Comparison of ENCODE assay signal across 9 mouse cellular contexts in genomic region chr16:23986871-23987270, GRCm38 (mm10). TPM values are rescaled to one million over a fixed set of nuclear protein-coding genes. Genes with fewer than 3 reads are reported as not detected.
DNase-seq lines count a peak whose midpoint lies in the region; ATAC-seq and TF ChIP-seq lines count a peak whose summit lies in the region.
"Had no signal": no experiment of that assay in that cellular context is flagged by ENCODE, and none has a peak within 500 bp of the region (broad histone marks: within the 10 kb centered on the region; RNA-seq: fewer than 3 reads in every experiment).

No protein-coding gene starts in this region.

- no peak for ATAC-seq in heart, embryonic 14.5 days (ENCODE audit: insufficient number of reproducible peaks, insufficient read depth, low FRiP score, low read depth)

- peaks cover 17% of the 10 kb centered on the region for H3K4me1 ChIP-seq in testis, adult 2 months (ENCODE audit: control insufficient read depth, insufficient read depth, low read length)
- peaks cover 9 to 38% of the 10 kb centered on the region in 2 experiments for H3K4me1 ChIP-seq in heart, embryonic 14.5 days (ENCODE audit: control insufficient read depth in 2 of 2, insufficient read depth in 2 of 2, low read length in 2 of 2)

- H3K27ac ChIP-seq in testis, adult 2 months (ENCODE audit: control insufficient read depth, insufficient read depth, low read depth, low read length): peak overlapping the region; percentile 73
- peak overlapping the region in 1 of 2 experiments; percentile 99; a peak in 1 of 4 replicates for H3K27ac ChIP-seq in heart, embryonic 14.5 days (replicated peaks in 1 of 2; ENCODE audit: control insufficient read depth in 1 of 2, insufficient read depth in 1 of 2, low read depth in 2 of 2, low read length in 2 of 2)

- H3K36me3 ChIP-seq in testis, adult 2 months (ENCODE audit: control insufficient read depth, insufficient read depth, low read length): no peaks in the 10 kb centered on the region
- H3K36me3 ChIP-seq in heart, embryonic 14.5 days (ENCODE audit: control insufficient read depth, insufficient read depth, low read length): no peaks in the 10 kb centered on the region
- H3K36me3 ChIP-seq in myocyte (ENCODE audit: control insufficient read depth, insufficient read depth): no peaks in the 10 kb centered on the region

- no peak for TF ChIP-seq CTCF in testis, adult 2 months (IDR thresholded peaks at IDR 0.05; ENCODE audit: control insufficient read depth, insufficient read depth, insufficient replicate concordance, low read depth, low read length)

- H3K4me2 ChIP-seq in heart, embryonic 14.5 days (ENCODE audit: low read length): peak overlapping the region; percentile 99
- peak overlapping the region; percentile 89 for H3K4me2 ChIP-seq in myocyte (ENCODE audit: low read depth)

- peak overlapping the region; percentile 95 for H3K9ac ChIP-seq in heart, embryonic 14.5 days (ENCODE audit: low read length)

- TF ChIP-seq POLR2A in testis, adult 2 months (IDR thresholded peaks at IDR 0.05; ENCODE audit: control insufficient read depth, low read depth, low read length): no peak
- TF ChIP-seq POLR2A in myocyte (IDR thresholded peaks at IDR 0.05; ENCODE audit: insufficient read length, low read depth): no peak

- peaks cover 8% of the 10 kb centered on the region for H3K27me3 ChIP-seq in testis, adult 2 months (ENCODE audit: control insufficient read depth, insufficient read depth, low read length)
- H3K27me3 ChIP-seq in heart, embryonic 14.5 days (ENCODE audit: control insufficient read depth, insufficient read depth, low read length): no peaks in the 10 kb centered on the region
- no peaks in the 10 kb centered on the region for H3K27me3 ChIP-seq in myocyte (ENCODE audit: control insufficient read depth, insufficient read depth, insufficient read length)

- H3K4me3 ChIP-seq in testis, adult 2 months (ENCODE audit: control insufficient read depth, low read depth, low read length): peak overlapping the region; percentile 79
- peak overlapping the region; percentile 83 to 87 for H3K4me3 ChIP-seq in heart, embryonic 14.5 days (ENCODE audit: control insufficient read depth in 1 of 2, insufficient read depth in 1 of 2, low read depth in 1 of 2, low read length in 2 of 2)
- H3K4me3 ChIP-seq in myocyte: peak overlapping the region; percentile 92

- WGBS in heart, embryonic 14.5 days: 2% methylated on average over 17 of the region's 17 CpGs

- no peak for DNase-seq in testis, postnatal 14 days (ENCODE audit: low spot score)
- DNase-seq in cerebellum, postnatal 10 days: peak; percentile 52 to 57
- peak; percentile 44 to 48 for DNase-seq in kidney, postnatal 4 days
- DNase-seq in natural killer cell, adult 2 months (ENCODE audit: low spot score in 2 of 2): no peak
- DNase-seq in left cerebral cortex, adult 8-10 months (ENCODE audit: low spot score in 2 of 2): no peak

- peak overlapping the region; percentile 81 for H3ac ChIP-seq in myocyte (ENCODE audit: control insufficient read depth, insufficient read length)

- H3K79me2 ChIP-seq in myocyte (ENCODE audit: control insufficient read depth, insufficient read depth): peaks cover 57% of the 10 kb centered on the region

- no peaks in the 10 kb centered on the region for H3K9me3 ChIP-seq in heart, embryonic 14.5 days (ENCODE audit: control insufficient read depth, low read length)

TF ChIP-seq in myocyte, 11 proteins besides CTCF, POLR2A, EP300 and RAD21:
- TF ChIP-seq USF1 (IDR thresholded peaks at IDR 0.05; ENCODE audit: low read depth) (no peak), POLR2AphosphoS2 (IDR thresholded peaks at IDR 0.05; ENCODE audit: insufficient read length, low read depth) (peak; percentile 16)

RNA-seq across cellular contexts. Expression of gene Gm37419, which starts 1.4 kb away (rescaled TPM):
- not detected in 2 replicates for polyA plus RNA-seq in testis, adult 2 months (2012; rRNA removed)
- not detected in 2 replicates for polyA plus RNA-seq in heart, embryonic 14.5 days (2014; fragmentation: Nextera tagmentation; extraction: Ambion mirVana)
- not detected for polyA plus RNA-seq in myocyte (2012; fragmentation: generic; extraction: Trizol)
- not detected for total RNA-seq in left cerebral cortex, adult 8-10 months (2022)
- total RNA-seq: gastrocnemius, postnatal 4 days had no signal

RNA-seq across cellular contexts. Expression of gene Bcl6, which starts 1.8 kb away (rescaled TPM):
- 2.2 and 2.4 TPM in 2 replicates for polyA plus RNA-seq in testis, adult 2 months (2012; rRNA removed)
- polyA plus RNA-seq in heart, embryonic 14.5 days (2014; fragmentation: Nextera tagmentation; extraction: Ambion mirVana): 0.27 and 0.49 TPM in 2 replicates
- 28.5 TPM for polyA plus RNA-seq in myocyte (2012; fragmentation: generic; extraction: Trizol)
- 10 to 100 TPM; 21.1 to 25.7 (median 24.3) TPM for total RNA-seq in left cerebral cortex, adult 8-10 months (2022)

RNA-seq across cellular contexts. Expression of gene Rtp2, which starts 54.7 kb away (rescaled TPM):
- polyA plus RNA-seq in testis, adult 2 months (2012; rRNA removed): 0.20 and 0.66 TPM in 2 replicates
- not detected in 2 replicates for polyA plus RNA-seq in heart, embryonic 14.5 days (2014; fragmentation: Nextera tagmentation; extraction: Ambion mirVana)
- polyA plus RNA-seq in myocyte (2012; fragmentation: generic; extraction: Trizol): 0.01 TPM
- total RNA-seq in left cerebral cortex, adult 8-10 months (2022): under 1 TPM in 2 of 4 experiments, not detected in 2; 0.18 to 0.32 TPM
- total RNA-seq: gastrocnemius, postnatal 4 days had no signal

Comparison
In these comparisons a context has a peak if more than half of its experiments do, and no peak if none do; other contexts are left out.
1. DNase-seq: peak in cerebellum, postnatal 10 days (2 of 2) and kidney, postnatal 4 days (2 of 2); none in testis, postnatal 14 days (single experiment), natural killer cell, adult 2 months (0 of 2) and left cerebral cortex, adult 8-10 months (0 of 2).
2. Peak in every context shown above with its lines, with median percentiles within 50 percentile points of each other: H3K4me3 ChIP-seq.